Mouse (Mus musculus) forebrain, embryonic 16.5 days (tissue): ENCODE measurements around the gene Scamp1. TPM values are rescaled to one million over a fixed set of nuclear protein-coding genes. Genes with fewer than 3 reads are reported as not detected.

Source experiments
- ATAC-seq: fragments of 200-750 bp; cut with Nextera tagmentation; 2 replicates; pipeline ENCODE4 v1.8.0; 2017; ENCODE audit warnings: mild to moderate bottlenecking, moderate library complexity
- H3K27ac ChIP-seq: fragments of 300-500 bp; sonication (generic); 2 replicates; pipeline ENCODE4 v1.5.1; 2014; ENCODE audit warnings: low read length, control low read depth
- H3K27me3 ChIP-seq: fragments of 300-500 bp; sonication (generic); replicated peaks from 2 replicates; pipeline ENCODE4 v1.6.1; 2014; ENCODE audit warnings: low read length; ENCODE audit not compliant: control insufficient read depth, insufficient read depth
- H3K36me3 ChIP-seq: fragments of 300-500 bp; sonication (generic); 2 replicates; pipeline ENCODE4 v1.6.1; 2014; ENCODE audit not compliant: control insufficient read depth, insufficient read depth
- H3K4me1 ChIP-seq: fragments of 300-500 bp; sonication (generic); replicated peaks from 2 replicates; pipeline ENCODE4 v1.6.1; 2014; ENCODE audit warnings: low read length; ENCODE audit not compliant: control insufficient read depth, insufficient read depth
- H3K4me2 ChIP-seq: fragments of 300-500 bp; sonication (generic); 2 replicates; pipeline ENCODE4 v1.6.1; 2014; ENCODE audit warnings: mild to moderate bottlenecking, low read length, control low read depth
- H3K4me3 ChIP-seq: fragments of 300-500 bp; sonication (generic); replicated peaks from 2 replicates; pipeline ENCODE4 v1.5.1; 2014; ENCODE audit warnings: mild to moderate bottlenecking, low read length, control low read depth
- H3K9ac ChIP-seq: fragments of 300-500 bp; sonication (generic); replicated peaks from 2 replicates; pipeline ENCODE4 v1.6.1; 2014; ENCODE audit warnings: low read depth, low read length, control low read depth
- H3K9me3 ChIP-seq: fragments of 300-500 bp; sonication (generic); 2 replicates; pipeline ENCODE4 v1.6.1; 2016; ENCODE audit warnings: low read length; ENCODE audit not compliant: control insufficient read depth
- WGBS: fragments of 180-500 bp; shearing (Covaris S2); extraction: QIAGEN DNeasy Blood & Tissue Kit; methylation state at CpG from one replicate; pipeline ENCODE4 v1.1.7; 2014; 5-methylcytosine and 5-hydroxymethylcytosine counted together
- polyA plus RNA-seq: library from polyadenylated mRNA; unstranded; fragments of >200 nt; fragmentation: Nextera tagmentation; extraction: Ambion mirVana; gene quantifications from 2 replicates; pipeline ENCODE4 v1.2.1, GENCODE M21; 2015

Gene Scamp1
- polyA plus RNA-seq, 1 experiment from 2014 or later = 132 TPM

- no peak overlapping the region for H3K4me3 ChIP-seq
- no peak overlapping the region for H3K27ac ChIP-seq
- WGBS = 85% methylated on average over 5 of the region's 5 CpGs
- ATAC-seq = peak; percentile 16; the same call in 1 of the 2 replicates
- no peaks in the 10 kb centered on the region for H3K36me3 ChIP-seq
- H3K4me2 ChIP-seq = no peak overlapping the region
- no peaks in the 10 kb centered on the region for H3K27me3 ChIP-seq
- H3K4me1 ChIP-seq = no peaks in the 10 kb centered on the region; the same call in 1 of the 2 replicates
- no peak overlapping the region for H3K9ac ChIP-seq
- no peaks in the 10 kb centered on the region for H3K9me3 ChIP-seq
These were observed 21.7 kb downstream of the Scamp1 start for GRCm38 (mm10) chr13:94263943-94264342.

- ATAC-seq = no peak
- Histone ChIP-seq H3K36me3 (no peaks in the 10 kb centered on the region), H3K9me3 (no peaks in the 10 kb centered on the region), H3K4me2 (no peak overlapping the region), H3K27ac (no peak overlapping the region), H3K4me3 (no peak overlapping the region), H3K9ac (no peak overlapping the region), H3K4me1 (no peaks in the 10 kb centered on the region), H3K27me3 (no peaks in the 10 kb centered on the region)
- WGBS = 76% methylated on average over 4 of the region's 4 CpGs
These were observed 23.1 kb downstream of the Scamp1 start for GRCm38 (mm10) chr13:94262551-94262950.

DNA sequence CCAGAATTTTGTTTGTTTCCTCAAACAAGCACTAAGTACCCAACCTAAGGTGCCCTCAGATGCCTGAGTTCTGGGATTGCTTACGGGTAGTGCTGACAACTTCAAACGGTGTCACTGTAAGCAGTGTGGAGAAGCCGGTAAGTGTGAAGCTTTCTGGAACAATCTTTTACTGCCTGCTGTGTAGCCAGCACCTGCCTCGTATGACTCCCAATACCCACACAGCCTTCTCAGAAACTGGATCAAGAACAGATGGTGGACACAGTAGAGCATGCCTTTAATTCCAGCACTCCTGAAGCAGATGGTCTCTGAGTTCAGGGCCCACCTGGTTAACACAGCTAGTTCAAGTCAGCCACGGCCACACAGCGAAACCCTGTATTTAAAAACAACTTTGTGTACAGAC is 24.0 kb downstream of the Scamp1 start:
- Histone ChIP-seq H3K4me3 (no peak overlapping the region), H3K4me2 (no peak overlapping the region), H3K27me3 (no peaks in the 10 kb centered on the region), H3K9ac (no peak overlapping the region), H3K4me1 (no peaks in the 10 kb centered on the region), H3K27ac (no peak overlapping the region), H3K36me3 (no peaks in the 10 kb centered on the region), H3K9me3 (no peaks in the 10 kb centered on the region)
- 72% methylated on average over 6 of the region's 6 CpGs for WGBS
- no peak for ATAC-seq

- no peak for ATAC-seq
- Histone ChIP-seq H3K9me3 (no peaks in the 10 kb centered on the region), H3K4me1 (no peaks in the 10 kb centered on the region), H3K9ac (no peak overlapping the region), H3K4me3 (no peak overlapping the region), H3K27me3 (no peaks in the 10 kb centered on the region), H3K36me3 (no peaks in the 10 kb centered on the region), H3K27ac (no peak overlapping the region), H3K4me2 (no peak overlapping the region)
- WGBS = 88% methylated on average over 8 of the region's 8 CpGs
These were observed 24.7 kb downstream of the Scamp1 start for GRCm38 (mm10) chr13:94260961-94261360.

GRCm38 (mm10) chr13:94259210-94259609 is 26.4 kb downstream of the Scamp1 start:
- Histone ChIP-seq H3K27me3 (no peaks in the 10 kb centered on the region), H3K27ac (no peak overlapping the region), H3K36me3 (no peaks in the 10 kb centered on the region), H3K4me1 (no peaks in the 10 kb centered on the region), H3K4me2 (no peak overlapping the region), H3K9me3 (no peaks in the 10 kb centered on the region), H3K4me3 (no peak overlapping the region), H3K9ac (no peak overlapping the region)
- no peak for ATAC-seq
- 88% methylated on average over 5 of the region's 5 CpGs for WGBS

DNA sequence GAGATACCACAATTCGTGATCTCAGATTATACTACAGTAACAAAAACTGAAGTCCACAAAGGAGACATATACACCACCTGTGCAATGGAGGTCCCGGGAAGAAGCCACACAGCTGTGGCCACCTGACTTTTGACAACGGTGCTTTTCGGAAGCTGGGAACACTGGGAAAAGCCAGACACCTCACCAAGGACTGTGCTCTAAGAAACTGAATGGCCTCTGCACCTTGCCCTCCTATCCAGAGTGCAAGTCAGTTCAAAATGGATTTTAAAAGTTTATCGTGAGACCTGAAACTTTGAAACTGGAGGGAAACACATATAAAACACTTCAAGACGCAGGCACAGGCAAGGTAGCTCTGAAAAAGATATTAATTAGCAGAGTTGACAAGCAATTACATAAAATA is 27.1 kb downstream of the Scamp1 start:
- Histone ChIP-seq H3K4me2 (no peak overlapping the region), H3K27ac (no peak overlapping the region), H3K27me3 (no peaks in the 10 kb centered on the region), H3K4me3 (no peak overlapping the region), H3K9me3 (no peaks in the 10 kb centered on the region), H3K36me3 (no peaks in the 10 kb centered on the region), H3K9ac (no peak overlapping the region), H3K4me1 (no peaks in the 10 kb centered on the region)
- WGBS = 89% methylated on average over 6 of the region's 6 CpGs
- no peak for ATAC-seq

- Histone ChIP-seq H3K27ac (no peak overlapping the region), H3K9me3 (no peaks in the 10 kb centered on the region), H3K4me1 (no peaks in the 10 kb centered on the region), H3K9ac (no peak overlapping the region), H3K4me3 (no peak overlapping the region), H3K36me3 (no peaks in the 10 kb centered on the region), H3K27me3 (no peaks in the 10 kb centered on the region), H3K4me2 (no peak overlapping the region)
- WGBS = 85% methylated on average over 2 of the region's 2 CpGs
- ATAC-seq = no peak
These were observed 27.9 kb downstream of the Scamp1 start for GRCm38 (mm10) chr13:94257711-94258110.

GRCm38 (mm10) chr13:94255176-94255575 is 30.5 kb downstream of the Scamp1 start:
- no peak for ATAC-seq

DNA sequence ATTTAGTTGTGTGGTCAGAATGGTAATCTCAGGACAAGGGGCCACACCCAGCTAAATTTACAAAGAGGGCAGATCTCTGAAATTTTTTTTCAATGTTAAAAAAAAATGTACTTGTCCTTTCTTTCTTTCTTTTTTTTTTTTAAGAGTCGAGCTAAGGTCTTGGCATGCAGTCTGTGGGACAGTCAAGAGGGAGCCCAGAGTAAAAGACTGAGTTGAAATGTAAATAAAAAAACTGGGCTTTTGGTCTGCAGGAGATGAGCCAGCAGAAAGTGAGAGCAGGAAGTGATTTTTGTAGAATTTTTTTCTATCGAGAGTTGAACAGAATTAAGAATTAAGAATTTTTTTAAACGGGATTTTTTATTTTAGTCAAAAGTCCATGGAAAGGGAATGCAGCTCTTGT is 31.4 kb downstream of the Scamp1 start:
- H3K4me2 ChIP-seq = no peak overlapping the region
- H3K27ac ChIP-seq = no peak overlapping the region
- H3K9ac ChIP-seq = no peak overlapping the region
- H3K9me3 ChIP-seq = no peaks in the 10 kb centered on the region
- no peaks in the 10 kb centered on the region for H3K36me3 ChIP-seq
- 91% methylated on average over 3 of the region's 3 CpGs for WGBS
- no peaks in the 10 kb centered on the region for H3K27me3 ChIP-seq
- H3K4me3 ChIP-seq = no peak overlapping the region
- no peaks in the 10 kb centered on the region for H3K4me1 ChIP-seq
- ATAC-seq = no peak

More at GRCm38 (mm10) chr13:94255176-94255575, 30.5 kb downstream of the Scamp1 start:
- Histone ChIP-seq H3K4me2 (no peak overlapping the region), H3K9ac (no peak overlapping the region), H3K27me3 (no peaks in the 10 kb centered on the region), H3K4me3 (no peak overlapping the region), H3K36me3 (no peaks in the 10 kb centered on the region), H3K9me3 (no peaks in the 10 kb centered on the region), H3K4me1 (no peaks in the 10 kb centered on the region), H3K27ac (no peak overlapping the region)
- WGBS = 89% methylated on average over 2 of the region's 2 CpGs

DNA sequence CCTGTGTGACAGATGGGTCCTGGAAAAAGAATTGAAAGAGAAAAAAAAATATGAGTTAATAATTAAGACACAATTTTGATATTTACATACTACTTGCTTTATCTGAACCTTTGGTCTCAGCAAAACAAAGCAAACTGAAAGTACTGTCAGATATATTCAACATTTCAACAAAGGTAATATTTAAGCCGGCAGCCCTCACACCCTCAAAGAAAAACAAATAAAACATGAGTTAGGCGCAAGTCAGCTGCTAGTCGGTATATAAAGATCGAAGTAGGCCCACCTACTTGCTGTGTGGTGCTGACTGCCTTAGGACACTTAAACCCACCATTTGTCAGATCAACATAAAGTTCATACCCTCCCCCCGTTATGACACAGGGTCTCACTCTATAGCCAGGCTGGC is 32.6 kb downstream of the Scamp1 start:
- no peak overlapping the region for H3K27ac ChIP-seq
- no peak overlapping the region for H3K9ac ChIP-seq
- no peak overlapping the region for H3K4me3 ChIP-seq
- no peak overlapping the region for H3K4me2 ChIP-seq
- H3K36me3 ChIP-seq = no peaks in the 10 kb centered on the region
- 89% methylated on average over 5 of the region's 5 CpGs for WGBS
- no peaks in the 10 kb centered on the region for H3K9me3 ChIP-seq
- H3K4me1 ChIP-seq = no peaks in the 10 kb centered on the region
- no peaks in the 10 kb centered on the region for H3K27me3 ChIP-seq
- no peak for ATAC-seq
